Mouse (Mus musculus) MN1 (cell line): Measurements from ENCODE around the gene Syk.

Experiments
- DNase-seq: peaks from one replicate; pipeline ENCODE4 v3.0.0-alpha.2; 2016; ENCODE audit warnings: low spot score

Gene Syk

GRCm38 (mm10) chr13:52582878-52583661, at the start of gene Syk:
Syk (plus strand) TSS chr13:52583173.
- no peak for DNase-seq

GRCm38 (mm10) chr13:52533644-52534043, 49.3 kb upstream of the Syk start:
- DNase-seq: no peak

GRCm38 (mm10) chr13:52535542-52535941, 47.4 kb upstream of the Syk start:
- DNase-seq: peak; percentile 55

- no peak for DNase-seq
Measured at GRCm38 (mm10) chr13:52537754-52538587, 45.0 kb upstream of the Syk start.

GRCm38 (mm10) chr13:52538588-52539116, 44.3 kb upstream of the Syk start:
- DNase-seq: no peak

GRCm38 (mm10) chr13:52539461-52539860, 43.5 kb upstream of the Syk start:
- DNase-seq: no peak

- no peak for DNase-seq
Measured at GRCm38 (mm10) chr13:52541385-52542035, 41.5 kb upstream of the Syk start.

GRCm38 (mm10) chr13:52542036-52542526, 40.9 kb upstream of the Syk start:
- no peak for DNase-seq

GRCm38 (mm10) chr13:52542636-52543035, 40.3 kb upstream of the Syk start:
- no peak for DNase-seq

GRCm38 (mm10) chr13:52546288-52546687, 36.7 kb upstream of the Syk start:
- peak; percentile 44 for DNase-seq

- DNase-seq: no peak
Measured at GRCm38 (mm10) chr13:52550690-52551193, 32.2 kb upstream of the Syk start.

GRCm38 (mm10) chr13:52551275-52551674, 31.7 kb upstream of the Syk start:
- DNase-seq: no peak

GRCm38 (mm10) chr13:52552822-52553477, 30.0 kb upstream of the Syk start:
- DNase-seq: no peak

GRCm38 (mm10) chr13:52554722-52555121, 28.3 kb upstream of the Syk start:
- DNase-seq: no peak

GRCm38 (mm10) chr13:52557421-52557820, 25.6 kb upstream of the Syk start:
- DNase-seq: no peak

- no peak for DNase-seq
Measured at GRCm38 (mm10) chr13:52561367-52562165, 21.4 kb upstream of the Syk start.

GRCm38 (mm10) chr13:52562166-52562571, 20.8 kb upstream of the Syk start:
- DNase-seq: no peak

GRCm38 (mm10) chr13:52565103-52565739, 17.8 kb upstream of the Syk start:
- peak; percentile 65 for DNase-seq

- DNase-seq: no peak
Measured at GRCm38 (mm10) chr13:52566188-52566760, 16.7 kb upstream of the Syk start.

- DNase-seq: no peak
Measured at GRCm38 (mm10) chr13:52566777-52567176, 16.2 kb upstream of the Syk start.
